Mouse (Mus musculus) erythroblast, embryonic 14.5 days (primary cell): ENCODE data around the gene Ptprn.

ENCODE experiments used
- GATA1 ChIP-seq: IDR thresholded peaks from 2 replicates; pipeline ENCODE4 v1.6.1; 2012; ENCODE audit warnings: low read length, inconsistent platforms, mixed read lengths
- TAL1 ChIP-seq: IDR thresholded peaks from 3 replicates; pipeline ENCODE4 v1.6.1; 2012; ENCODE audit warnings: low read length, inconsistent platforms, mixed read lengths

- TF ChIP-seq TAL1 (no peak), GATA1 (no peak)
These were observed 53.9 kb downstream of the Ptprn start, which contains the start of the genes Glb1l and Stk16 for GRCm38 (mm10) chr1:75210136-75211087.
